Mouse (Mus musculus) testis, adult 2 months (tissue): ENCODE measurements at regions not wholly inside any gene's neighbourhood (a gene's known extent, or its start where the extent isn't known, plus 50 kb on each side); places are given as distances from the start of the nearest gene placed in this dataset.

ENCODE experiments used
- H3K27ac ChIP-seq: fragments of 200-500 bp; 2 replicates; pipeline ENCODE4 v1.5.1; 2012; ENCODE audit warnings: low read depth, low read length; ENCODE audit not compliant: control insufficient read depth, insufficient read depth
- H3K27me3 ChIP-seq: fragments of 200-500 bp; 2 replicates; pipeline ENCODE4 v1.6.1; 2012; ENCODE audit warnings: mild to moderate bottlenecking, low read length, moderate library complexity; ENCODE audit not compliant: control insufficient read depth, insufficient read depth
- H3K36me3 ChIP-seq: fragments of 200-500 bp; 2 replicates; pipeline ENCODE4 v1.6.1; 2012; ENCODE audit warnings: mild to moderate bottlenecking, low read length; ENCODE audit not compliant: control insufficient read depth, insufficient read depth
- H3K4me1 ChIP-seq: fragments of 200-500 bp; 2 replicates; pipeline ENCODE4 v1.6.1; 2012; ENCODE audit warnings: low read length; ENCODE audit not compliant: control insufficient read depth, insufficient read depth
- H3K4me3 ChIP-seq: fragments of 200-500 bp; 2 replicates; pipeline ENCODE4 v1.5.1; 2012; ENCODE audit warnings: low read depth, mild to moderate bottlenecking, low read length, moderate library complexity, mixed read lengths; ENCODE audit not compliant: control insufficient read depth
- CTCF ChIP-seq: fragments of 200-500 bp; IDR thresholded peaks from 2 replicates; pipeline ENCODE4 v1.5.1; 2012; ENCODE audit warnings: low read depth, mild to moderate bottlenecking, inconsistent platforms, low read length, moderate library complexity; ENCODE audit not compliant: control insufficient read depth, insufficient read depth, insufficient replicate concordance
- POLR2A ChIP-seq: fragments of 200-500 bp; IDR thresholded peaks from 2 replicates; pipeline ENCODE4 v1.6.1; 2012; ENCODE audit warnings: low read depth, mild to moderate bottlenecking, inconsistent platforms, low read length, moderate library complexity; ENCODE audit not compliant: control insufficient read depth

DNA sequence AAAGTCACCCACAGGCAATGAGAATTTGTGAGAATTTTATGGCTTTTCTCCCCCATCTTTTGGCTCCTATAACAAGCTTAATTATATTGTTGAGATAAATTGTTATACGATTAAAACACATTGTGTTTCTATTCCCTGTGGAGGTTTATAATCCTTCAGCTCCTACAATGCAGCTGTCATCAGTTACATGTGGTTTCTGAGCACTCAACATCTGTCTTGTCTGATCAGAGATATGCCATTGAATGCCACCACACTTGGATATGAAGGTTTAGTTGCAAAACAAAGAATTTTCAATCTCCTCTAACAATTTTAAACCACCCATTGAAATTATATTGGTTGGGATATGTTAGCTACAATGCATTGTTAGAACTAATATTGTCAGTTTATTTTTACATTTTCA is 338.7 kb upstream of the Tnp1 start:
- H3K4me3 ChIP-seq, result no peak overlapping the region
- H3K4me1 ChIP-seq, result no peaks in the 10 kb centered on the region
- no peaks in the 10 kb centered on the region for H3K36me3 ChIP-seq
- no peak for TF ChIP-seq CTCF
- no peak for TF ChIP-seq POLR2A
- H3K27ac ChIP-seq, result no peak overlapping the region
- no peaks in the 10 kb centered on the region for H3K27me3 ChIP-seq

DNA sequence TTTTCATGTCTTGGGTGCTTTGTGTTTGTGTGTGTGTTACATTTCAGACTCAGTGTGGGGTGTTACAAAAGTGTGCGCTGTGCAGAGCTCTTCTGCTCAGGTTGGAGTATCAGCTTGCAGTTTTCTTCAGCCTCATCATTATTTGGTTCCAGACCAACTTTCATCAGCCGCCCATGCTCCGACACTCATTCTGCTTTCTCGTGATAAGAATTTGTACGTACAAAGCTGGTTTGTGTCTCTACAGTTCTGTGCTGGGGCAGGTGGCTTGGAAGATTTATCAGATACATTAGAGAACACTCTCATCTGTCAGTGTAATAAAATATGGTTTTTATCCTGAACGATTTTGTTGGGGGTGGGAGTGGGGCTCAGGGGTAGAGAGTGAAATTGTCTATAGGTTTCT is 332.8 kb upstream of the Tnp1 start:
- Histone ChIP-seq H3K4me3 (no peak overlapping the region), H3K4me1 (no peaks in the 10 kb centered on the region), H3K36me3 (no peaks in the 10 kb centered on the region), H3K27me3 (no peaks in the 10 kb centered on the region), H3K27ac (no peak overlapping the region)
- TF ChIP-seq CTCF (no peak), POLR2A (no peak)

DNA sequence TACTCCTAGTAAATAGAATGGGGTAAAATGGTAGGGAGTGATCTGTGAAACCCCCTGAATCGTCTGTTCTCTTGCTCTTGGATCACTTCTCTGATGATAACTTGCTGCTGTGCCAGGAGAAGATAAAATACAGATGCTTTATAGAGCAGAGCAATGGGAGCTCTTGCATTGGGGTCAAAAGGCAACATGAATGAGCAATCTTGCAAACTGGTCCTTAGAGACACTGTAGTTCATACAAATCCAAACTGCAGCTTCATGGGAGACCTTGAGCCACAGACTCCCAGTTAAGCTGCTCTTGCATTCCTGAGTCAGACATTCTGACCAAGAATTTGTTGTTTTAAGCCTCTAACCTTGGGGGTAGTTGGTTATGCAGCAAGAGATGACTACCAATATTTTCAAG is 328.9 kb upstream of the Tnp1 start:
- Histone ChIP-seq H3K36me3 (no peaks in the 10 kb centered on the region), H3K27ac (no peak overlapping the region), H3K27me3 (no peaks in the 10 kb centered on the region), H3K4me3 (no peak overlapping the region), H3K4me1 (no peaks in the 10 kb centered on the region)
- TF ChIP-seq POLR2A (no peak), CTCF (no peak)

DNA sequence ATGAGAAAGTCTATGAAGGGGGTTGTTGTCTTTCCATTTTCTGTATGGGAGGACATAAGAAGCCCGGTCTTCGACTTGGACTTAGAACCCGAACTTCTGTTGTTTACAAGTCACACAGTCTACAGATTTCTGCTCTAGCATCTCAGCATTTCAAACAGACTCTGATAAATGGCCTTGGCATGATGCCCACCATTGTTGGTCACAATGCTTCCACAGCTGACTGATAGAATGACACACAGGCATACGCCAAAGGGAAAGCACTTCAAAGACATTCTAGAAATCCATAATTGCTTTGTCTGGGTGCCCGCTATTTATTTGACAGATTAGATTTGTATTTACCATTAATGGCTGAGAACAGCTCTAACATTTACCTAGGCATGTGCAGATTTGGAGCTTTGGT is 326.2 kb upstream of the Tnp1 start:
- Histone ChIP-seq H3K27ac (no peak overlapping the region), H3K4me3 (no peak overlapping the region), H3K36me3 (no peaks in the 10 kb centered on the region), H3K4me1 (no peaks in the 10 kb centered on the region), H3K27me3 (no peaks in the 10 kb centered on the region)
- TF ChIP-seq POLR2A (no peak), CTCF (no peak)

DNA sequence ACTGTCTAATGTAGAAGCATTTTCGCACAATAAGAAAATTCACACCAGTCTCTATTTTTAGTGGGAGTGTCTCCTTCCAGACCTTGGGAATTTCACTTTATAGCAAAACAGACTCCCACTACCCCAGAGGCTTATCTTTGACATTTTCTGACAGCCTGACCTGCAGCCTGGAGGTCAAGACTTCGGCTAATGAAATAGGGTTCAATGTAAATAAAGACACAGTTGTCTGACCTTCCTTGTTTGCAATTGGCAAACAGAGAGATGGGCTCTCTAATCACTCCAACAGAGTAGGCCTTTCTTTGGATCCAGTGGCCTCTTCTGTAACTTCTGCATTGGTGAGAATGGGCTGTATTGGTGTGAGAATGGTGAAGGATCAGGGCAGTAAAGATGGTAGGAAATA is 321.7 kb upstream of the Tnp1 start:
- Histone ChIP-seq H3K4me1 (no peaks in the 10 kb centered on the region), H3K4me3 (no peak overlapping the region), H3K27me3 (no peaks in the 10 kb centered on the region), H3K27ac (no peak overlapping the region), H3K36me3 (no peaks in the 10 kb centered on the region)
- TF ChIP-seq POLR2A, result no peak
- no peak for TF ChIP-seq CTCF

DNA sequence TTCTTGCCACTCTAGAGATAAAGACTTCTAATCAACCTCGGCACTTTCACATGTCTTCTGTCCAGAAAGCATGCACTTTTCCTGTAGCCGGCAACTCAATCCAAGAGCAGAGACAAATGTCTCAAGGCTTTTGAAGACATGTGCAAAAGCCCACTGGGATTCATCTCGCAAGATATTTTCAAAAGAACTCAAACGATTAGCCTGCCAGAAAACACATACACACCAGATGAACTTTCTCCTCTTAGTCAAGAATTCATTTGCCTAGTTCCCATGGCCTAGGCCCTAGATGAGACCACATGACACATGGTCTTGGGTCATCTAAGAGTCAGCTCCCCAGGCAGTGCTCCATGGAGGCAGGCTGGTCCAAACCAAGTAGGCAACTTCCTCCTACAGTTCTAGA is 293.8 kb upstream of the Tnp1 start:
- no peaks in the 10 kb centered on the region for H3K36me3 ChIP-seq
- TF ChIP-seq CTCF (no peak), POLR2A (no peak)

DNA sequence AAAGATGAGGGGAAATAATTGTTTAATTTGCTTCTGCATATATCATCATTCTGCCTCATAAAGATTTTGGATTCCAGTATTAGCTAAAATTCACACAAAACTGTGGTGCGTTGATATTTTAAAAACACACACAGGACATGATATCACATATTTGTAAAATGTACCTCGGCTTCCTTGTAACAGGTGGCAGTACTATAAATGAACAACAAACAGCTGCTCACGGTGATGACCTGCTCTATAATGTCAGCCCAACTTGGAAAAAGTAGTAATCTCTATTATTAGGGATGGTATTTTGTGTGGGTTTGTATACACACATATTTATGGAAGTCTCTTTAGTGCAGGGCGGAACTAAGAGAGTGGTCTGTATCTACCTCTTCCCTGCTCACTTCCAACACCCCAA is 292.7 kb upstream of the Tnp1 start:
- Histone ChIP-seq H3K27me3 (no peaks in the 10 kb centered on the region), H3K4me1 (no peaks in the 10 kb centered on the region), H3K36me3 (no peaks in the 10 kb centered on the region), H3K4me3 (no peak overlapping the region), H3K27ac (no peak overlapping the region)
- TF ChIP-seq POLR2A (no peak), CTCF (no peak)

More for the DNA sequence above, 293.8 kb upstream of the Tnp1 start:
- no peaks in the 10 kb centered on the region for H3K4me1 ChIP-seq
- no peak overlapping the region for H3K4me3 ChIP-seq
- H3K27ac ChIP-seq, result no peak overlapping the region
- H3K27me3 ChIP-seq, result no peaks in the 10 kb centered on the region

DNA sequence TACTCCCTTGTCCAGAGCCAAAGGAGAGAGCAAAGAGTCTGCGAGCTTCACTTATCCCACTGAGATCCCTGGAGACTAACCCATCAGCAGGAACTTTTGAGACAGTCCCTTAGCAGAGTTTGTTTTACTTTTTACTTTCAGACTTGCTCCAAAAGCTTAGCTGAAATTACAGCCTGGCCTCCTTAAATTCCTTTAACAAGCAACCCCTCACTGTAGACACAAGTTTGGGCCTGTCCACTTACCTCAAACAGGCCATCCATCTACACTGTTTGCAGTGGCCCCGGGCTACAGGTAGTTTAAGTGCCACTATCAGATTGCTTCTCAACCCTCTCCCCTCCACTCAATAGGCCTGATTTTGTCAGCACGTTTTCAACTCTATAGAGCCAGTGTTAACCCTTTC is 291.5 kb upstream of the Tnp1 start:
- Histone ChIP-seq H3K36me3 (no peaks in the 10 kb centered on the region), H3K27ac (no peak overlapping the region), H3K4me3 (no peak overlapping the region), H3K4me1 (no peaks in the 10 kb centered on the region), H3K27me3 (no peaks in the 10 kb centered on the region)
- TF ChIP-seq POLR2A (no peak), CTCF (no peak)
